Mouse (Mus musculus) heart, postnatal 10 days (tissue): Measurements from ENCODE around the gene Dner. TPM values are rescaled to one million over a fixed set of nuclear protein-coding genes. Genes with fewer than 3 reads are reported as not detected.
A peak's percentile ranks its signal among the peaks of the same experiment; 100 is the strongest.

Source experiments
- DNase-seq, 2 experiments: peaks; one replicate each; pipeline ENCODE4 v3.0.0; 2021
- intact Hi-C: fragments of 180-260 bp; cut with DNase I; formaldehyde crosslinking; loops from one replicate; pipeline ENCODE4 v1.15.1; 2025
- total RNA-seq, 2 experiments: library from RNA; stranded (reverse); gene quantifications; 2 replicates each; pipeline ENCODE4 v1.2.3; 2021

Dner gene
- total RNA-seq, 2 experiments from 2014 or later, result 0.25 to 0.31 TPM

GRCm38 (mm10) chr1:84646781-84647180 lies 49.2 kb downstream of the Dner start:
- DNase-seq, result peak; percentile 4
- intact Hi-C loops, result no loop called here

- DNase-seq, result no peak
- intact Hi-C loops, result no loop called here
These were observed 55.6 kb downstream of the Dner start for GRCm38 (mm10) chr1:84640463-84640862.

GRCm38 (mm10) chr1:84636890-84637289 lies 59.1 kb downstream of the Dner start:
- no peak for DNase-seq
- intact Hi-C loops, result no loop called here

DNA sequence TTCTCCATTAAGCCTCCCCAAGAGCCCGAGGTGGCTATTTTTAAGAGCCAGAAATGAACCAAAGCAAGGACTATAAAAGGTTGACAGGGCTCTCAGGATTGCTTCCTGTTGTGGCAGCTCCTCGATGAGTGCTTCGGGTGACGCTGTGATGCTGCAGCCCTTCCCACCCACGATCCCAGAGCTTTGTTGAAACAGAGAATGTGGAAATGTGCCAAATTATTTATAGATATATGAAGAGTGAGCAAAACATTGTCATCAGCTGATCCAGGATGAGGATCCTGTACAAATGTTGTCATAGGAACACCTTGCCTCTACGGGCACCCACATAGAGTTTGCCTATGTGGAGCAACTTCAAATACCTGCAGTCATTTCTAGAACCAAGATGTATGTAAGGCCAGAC lies 67.8 kb downstream of the Dner start:
- intact Hi-C loops, result no loop called here
- no peak for DNase-seq

GRCm38 (mm10) chr1:84622978-84623554 lies 73.0 kb downstream of the Dner start:
- intact Hi-C loops, result no loop called here

GRCm38 (mm10) chr1:84621308-84621707 lies 74.7 kb downstream of the Dner start:
- intact Hi-C loops, result no loop called here
- no peak for DNase-seq

More at GRCm38 (mm10) chr1:84622978-84623554, 73.0 kb downstream of the Dner start:
- DNase-seq, result no peak

DNA sequence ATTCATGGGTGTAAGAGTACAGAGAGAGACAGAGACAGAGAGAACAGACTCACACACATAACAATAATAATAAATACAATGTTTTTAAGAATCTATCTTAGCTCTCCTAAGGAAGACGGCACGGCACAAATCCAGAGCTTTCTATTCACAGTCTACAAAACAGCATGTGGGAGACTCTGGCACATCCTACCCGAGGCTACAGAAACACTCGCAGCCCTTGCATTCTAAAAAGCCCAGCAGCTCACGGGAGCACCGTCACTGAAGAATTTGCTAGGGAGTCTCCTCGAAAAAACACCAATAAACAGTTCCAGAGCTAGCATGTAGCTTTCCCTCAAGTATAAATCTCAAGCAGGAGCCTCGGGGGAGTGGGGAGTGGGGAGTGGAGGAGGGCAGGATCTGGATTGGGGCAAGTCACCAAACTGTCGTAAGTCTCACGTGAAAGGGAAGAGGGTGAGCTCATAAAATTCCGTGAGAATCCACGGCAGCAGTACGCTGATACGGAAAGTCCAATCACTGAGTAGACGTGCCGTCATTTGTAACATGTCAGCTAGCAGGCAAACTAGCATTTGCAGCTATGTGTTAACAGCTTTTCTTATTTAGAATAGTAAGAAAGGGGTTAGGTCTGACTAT lies 76.8 kb downstream of the Dner start:
- intact Hi-C loops, result no loop called here

DNA sequence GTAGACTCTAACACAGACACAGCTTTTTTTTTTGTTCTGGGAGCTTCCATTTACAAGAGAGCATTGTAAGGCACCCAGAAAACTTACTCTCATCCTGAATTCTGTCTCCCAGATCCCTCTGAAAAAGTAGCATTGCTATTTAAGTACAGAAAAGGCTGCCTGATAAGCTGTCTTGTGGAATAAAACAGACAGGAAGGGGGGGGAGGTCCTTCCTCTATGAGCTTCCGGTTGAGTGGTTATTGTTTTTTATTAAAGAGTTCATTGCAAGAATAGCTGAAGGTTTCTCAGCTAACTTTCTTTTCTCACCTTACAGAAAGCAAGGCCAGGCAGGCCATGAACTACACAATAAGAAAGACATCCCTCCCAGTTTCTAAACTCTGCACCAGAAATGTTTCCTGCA lies 77.9 kb downstream of the Dner start:
- intact Hi-C loops, result no loop called here

More for the DNA sequence above, 76.8 kb downstream of the Dner start:
- DNase-seq, result peak; percentile 5 to 13

GRCm38 (mm10) chr1:84616133-84616532 lies 79.9 kb downstream of the Dner start:
- intact Hi-C loops, result no loop called here
- no peak for DNase-seq

More for the DNA sequence above, 77.9 kb downstream of the Dner start:
- no peak for DNase-seq

- intact Hi-C loops, result no loop called here
- DNase-seq, result no peak
These were observed 81.4 kb downstream of the Dner start for GRCm38 (mm10) chr1:84614596-84614995.

DNA sequence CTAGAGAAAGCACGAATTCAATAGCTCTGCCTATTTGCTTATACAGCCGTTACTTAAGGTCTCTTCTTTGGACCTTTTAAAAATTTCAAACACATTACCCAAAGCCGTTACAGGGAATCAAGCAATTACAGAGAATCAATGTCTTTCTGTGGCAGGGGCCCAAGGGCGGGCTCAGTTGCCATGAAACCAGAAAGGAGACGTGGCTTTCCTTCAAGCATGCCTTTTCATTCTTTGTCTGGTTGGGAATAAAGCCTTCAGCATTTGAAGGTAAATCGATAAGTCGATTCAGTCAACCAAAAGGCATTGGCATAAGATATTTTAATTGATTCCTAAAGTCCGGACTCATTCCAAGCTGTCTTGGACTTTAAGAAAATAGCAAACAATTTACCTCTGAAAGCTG lies 82.9 kb downstream of the Dner start:
- intact Hi-C loops, result no loop called here
- DNase-seq, result no peak

GRCm38 (mm10) chr1:84611331-84611730 lies 84.7 kb downstream of the Dner start:
- intact Hi-C loops, result no loop called here
- peak in 1 of 2 experiments; percentile 2 for DNase-seq

GRCm38 (mm10) chr1:84599025-84599424 lies 97.0 kb downstream of the Dner start:
- no peak for DNase-seq
- intact Hi-C loops, result no loop called here

DNA sequence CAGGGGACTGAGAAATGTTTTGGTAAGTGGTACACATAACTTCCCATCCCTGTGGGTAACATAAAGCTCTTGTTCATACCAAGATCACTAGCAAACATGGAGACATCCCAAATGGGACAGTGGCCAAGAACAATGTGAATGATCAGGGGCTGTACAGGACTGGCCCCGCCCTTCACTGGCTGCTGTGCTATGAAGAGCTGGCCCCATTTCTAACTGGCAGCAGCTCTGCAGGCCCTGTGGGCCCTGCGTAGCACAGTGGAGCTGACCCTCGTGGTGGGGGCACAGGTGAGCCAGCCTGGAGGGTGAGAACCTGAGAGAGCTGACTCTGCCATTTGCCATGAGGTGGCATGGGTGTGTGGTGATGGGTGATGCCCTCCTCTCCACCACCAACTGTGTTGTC lies 100.0 kb downstream of the Dner start:
- no peak for DNase-seq
- intact Hi-C loops, result no loop called here

DNA sequence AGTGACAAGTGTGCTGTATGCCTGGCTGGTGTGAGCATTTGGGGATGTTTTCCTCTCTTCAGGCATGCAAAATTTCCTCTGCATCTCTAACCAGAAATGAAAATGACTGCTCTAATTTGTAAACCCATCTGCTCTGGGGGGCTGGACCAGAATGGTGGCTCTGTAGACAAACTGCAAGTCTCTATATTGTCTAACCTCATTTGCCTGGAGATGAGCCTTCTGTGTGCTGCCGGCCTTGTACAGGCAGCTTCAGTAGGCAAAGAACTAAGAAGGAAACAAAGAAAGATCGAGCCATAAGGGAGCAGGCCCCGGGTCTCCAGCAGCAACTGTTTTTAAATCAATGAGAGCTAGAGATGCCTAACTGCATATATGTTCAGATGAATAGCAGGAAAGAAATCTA lies 103.6 kb downstream of the Dner start:
- DNase-seq, result no peak
- intact Hi-C loops, result no loop called here

- DNase-seq, result no peak
These were observed 105.5 kb downstream of the Dner start for GRCm38 (mm10) chr1:84590534-84590933.

DNA sequence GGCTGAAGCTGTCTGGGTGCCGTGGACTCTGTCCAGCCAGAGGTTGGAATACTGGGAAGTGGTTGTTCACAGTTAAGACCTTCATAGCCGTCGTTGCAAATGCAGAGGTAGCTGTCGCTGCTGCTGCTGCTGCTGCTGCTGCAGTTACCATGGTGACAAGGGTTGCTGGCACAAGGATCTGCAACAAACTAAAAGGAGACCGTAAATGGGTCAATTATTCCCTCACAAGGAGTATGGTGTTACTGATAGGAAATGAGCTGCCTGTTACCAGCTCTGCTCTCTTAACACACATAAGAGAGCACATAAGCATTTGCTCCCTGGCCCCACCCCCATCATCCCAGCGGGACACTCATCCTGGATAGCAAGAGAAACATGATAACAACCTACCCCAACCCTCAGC lies 110.6 kb downstream of the Dner start:
- DNase-seq, result no peak
- intact Hi-C loops, result loop anchor here (10.0 kb wide), 1 partner anchor 301 kb away; no protein-coding TSS in a partner anchor

More at GRCm38 (mm10) chr1:84590534-84590933, 105.5 kb downstream of the Dner start:
- intact Hi-C loops, result no loop called here

GRCm38 (mm10) chr1:84581812-84582211 lies 114.2 kb downstream of the Dner start:
- DNase-seq, result peak; percentile 51 to 78
- intact Hi-C loops, result loop anchor here (5.0 to 10.0 kb wide), 5 partner anchors 150 to 855 kb away; no protein-coding TSS in a partner anchor

GRCm38 (mm10) chr1:84561841-84562240 lies 134.2 kb downstream of the Dner start:
- DNase-seq, result peak in 1 of 2 experiments; percentile 23
- intact Hi-C loops, result no loop called here

GRCm38 (mm10) chr1:84561387-84561786 lies 134.6 kb downstream of the Dner start:
- intact Hi-C loops, result no loop called here
- no peak for DNase-seq

DNA sequence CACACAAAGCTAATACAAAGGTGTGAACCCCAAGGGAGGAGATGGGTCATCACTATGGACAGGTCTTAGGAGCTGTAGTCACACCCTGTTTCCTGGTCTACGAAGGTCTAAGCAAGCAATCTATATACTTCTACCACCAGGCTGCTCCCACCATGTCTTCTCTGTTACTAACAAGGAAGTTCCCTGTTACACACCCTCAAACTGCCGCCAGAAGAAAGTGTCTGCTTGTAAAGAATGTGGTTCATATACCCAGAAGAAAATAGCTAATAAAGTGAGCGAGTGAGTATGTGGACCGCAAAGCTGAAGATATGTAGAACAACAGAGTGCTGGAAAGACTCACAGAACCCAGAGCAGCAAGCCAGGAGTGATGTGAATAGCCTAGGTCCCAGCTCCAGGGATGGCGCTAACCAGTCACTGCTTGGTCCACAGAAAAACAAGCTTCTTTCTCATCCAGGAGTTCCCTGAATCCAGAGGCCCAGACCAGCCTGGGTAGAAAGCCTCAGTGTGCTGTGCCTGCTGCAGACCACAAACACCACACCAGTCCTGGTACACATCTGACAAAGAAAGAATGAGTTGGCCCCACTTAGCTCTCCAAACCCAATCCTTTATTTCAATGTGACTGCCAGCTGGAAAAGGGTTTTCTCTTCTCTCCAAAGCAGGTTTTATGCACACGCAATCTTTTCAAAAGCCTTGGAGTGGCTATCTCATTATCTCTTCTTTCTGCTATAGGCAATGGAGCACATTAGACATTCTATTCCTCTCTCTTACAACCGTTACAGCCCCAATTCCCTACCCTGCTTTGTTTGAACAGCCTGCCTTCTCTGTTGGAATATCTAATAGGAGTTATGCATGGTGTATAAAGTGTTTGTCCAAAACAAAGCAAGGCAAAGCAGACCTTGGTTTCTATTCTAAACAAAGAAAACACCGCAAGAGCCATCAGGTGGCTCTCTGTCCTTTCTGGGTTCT lies 139.2 kb downstream of the Dner start:
- DNase-seq, result no peak
- intact Hi-C loops, result no loop called here
